Mouse (Mus musculus): ENCODE data around the gene Nova2. TPM values are rescaled to one million over a fixed set of nuclear protein-coding genes. Genes with fewer than 3 reads are reported as not detected.
A peak's percentile ranks its signal among the peaks of the same experiment; 100 is the strongest.

The Nova2 gene
- polyA plus RNA-seq, 1 experiment from 2014 or later: 0.29 TPM

DNA sequence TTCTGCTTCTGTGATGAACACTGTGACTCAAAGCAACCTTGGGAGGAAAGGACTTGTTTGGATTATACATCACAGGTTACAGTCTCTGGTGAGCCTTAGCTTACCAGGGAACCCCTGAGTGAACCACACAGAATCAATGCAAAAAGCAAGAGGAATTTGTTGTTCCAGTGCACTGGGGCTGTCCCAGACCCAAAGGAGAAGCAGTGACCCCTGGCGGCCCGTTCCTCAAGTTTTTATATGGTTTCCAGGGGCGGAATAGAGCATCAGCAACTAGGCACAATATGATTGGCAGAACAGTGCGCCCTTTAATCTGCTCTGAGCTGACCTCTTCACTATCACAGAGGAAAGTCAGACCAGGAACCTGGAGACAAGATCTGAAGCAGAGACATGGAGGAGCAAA is 9.4 kb upstream of the Nova2 start:
- Histone ChIP-seq H3K4me2 (ENCODE audit: low read depth, severe bottlenecking) (no peak overlapping the region), H3K9ac (ENCODE audit: low read length) (no peak overlapping the region), H3K4me3 (ENCODE audit: low read depth, low read length) (no peak overlapping the region), H3K27ac (replicated peaks; ENCODE audit: low read depth, low read length) (no peak overlapping the region), H3K4me1 (ENCODE audit: control insufficient read depth, insufficient read depth, low read length) (no peaks in the 10 kb centered on the region), H3K36me3 (ENCODE audit: control insufficient read depth, insufficient read depth, low read length) (no peaks in the 10 kb centered on the region), H3K9me3 (ENCODE audit: control insufficient read depth, low read length) (no peaks in the 10 kb centered on the region), H3K27me3 (ENCODE audit: control insufficient read depth, insufficient read depth, low read length) (no peaks in the 10 kb centered on the region; the same call in 1 of the 2 replicates)
- DNase-seq (ENCODE audit: low spot score) (no peak), ATAC-seq (ENCODE audit: insufficient number of reproducible peaks, low FRiP score, low TSS enrichment, low read depth) (no peak)
- 68% methylated on average over 4 of the region's 4 CpGs for WGBS

DNA sequence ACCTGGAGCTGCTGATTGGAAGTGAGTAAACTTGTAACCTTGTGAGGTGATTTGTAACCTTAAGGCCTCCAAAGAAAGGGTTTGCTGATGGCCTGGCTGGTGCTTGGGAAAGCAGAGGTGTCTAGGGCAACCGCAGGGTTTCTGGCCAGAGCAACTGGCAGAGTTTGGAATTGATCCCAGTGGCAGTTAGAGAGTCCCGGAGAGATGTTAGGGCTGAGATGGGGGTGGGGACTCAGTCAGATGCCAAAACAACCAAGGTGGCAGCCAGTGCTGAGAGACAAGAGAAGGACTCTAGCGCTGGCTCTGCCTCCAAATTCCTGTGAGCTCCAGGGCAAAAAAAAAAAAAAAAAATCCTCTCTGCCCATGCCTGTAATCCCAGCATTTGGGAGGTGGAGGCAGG is 7.8 kb upstream of the Nova2 start:
- Histone ChIP-seq H3K4me1 (ENCODE audit: control insufficient read depth, insufficient read depth, low read length) (no peaks in the 10 kb centered on the region), H3K4me2 (ENCODE audit: low read depth, severe bottlenecking) (no peak overlapping the region), H3K9me3 (ENCODE audit: control insufficient read depth, low read length) (no peaks in the 10 kb centered on the region), H3K4me3 (ENCODE audit: low read depth, low read length) (no peak overlapping the region), H3K27me3 (ENCODE audit: control insufficient read depth, insufficient read depth, low read length) (peaks cover 3% of the 10 kb centered on the region), H3K9ac (ENCODE audit: low read length) (no peak overlapping the region), H3K27ac (replicated peaks; ENCODE audit: low read depth, low read length) (no peak overlapping the region), H3K36me3 (ENCODE audit: control insufficient read depth, insufficient read depth, low read length) (no peaks in the 10 kb centered on the region)
- 52% methylated on average over 3 of the region's 3 CpGs for WGBS
- no peak for ATAC-seq (ENCODE audit: insufficient number of reproducible peaks, low FRiP score, low TSS enrichment, low read depth)
- no peak for DNase-seq (ENCODE audit: low spot score)

DNA sequence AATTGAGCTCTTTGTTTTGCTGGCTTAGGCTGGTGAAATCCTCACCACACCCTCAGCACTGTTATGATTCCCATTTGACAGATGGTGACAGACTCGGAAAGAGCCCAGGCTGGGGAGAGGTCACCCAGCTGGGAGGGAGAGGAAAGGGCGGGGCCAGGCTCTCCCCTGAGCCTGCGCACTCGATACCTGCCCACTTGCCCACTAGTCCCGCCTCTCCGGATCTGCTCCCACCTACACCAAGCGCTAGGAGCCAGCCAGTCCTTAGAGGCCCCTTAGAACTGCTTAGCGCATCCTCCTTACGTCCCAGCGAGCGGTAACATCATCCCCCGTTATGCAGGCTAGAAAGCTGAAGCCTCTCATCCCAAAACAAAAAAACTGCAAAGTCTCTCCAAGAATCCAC is 4.6 kb upstream of the Nova2 start:
- H3K4me3 ChIP-seq (ENCODE audit: low read depth, low read length): no peak overlapping the region
- H3K27me3 ChIP-seq (ENCODE audit: control insufficient read depth, insufficient read depth, low read length): peaks cover 26% of the 10 kb centered on the region
- no peak for ATAC-seq (ENCODE audit: insufficient number of reproducible peaks, low FRiP score, low TSS enrichment, low read depth)
- H3K9ac ChIP-seq (ENCODE audit: low read length): no peak overlapping the region
- no peaks in the 10 kb centered on the region for H3K36me3 ChIP-seq (ENCODE audit: control insufficient read depth, insufficient read depth, low read length)
- H3K4me1 ChIP-seq (ENCODE audit: control insufficient read depth, insufficient read depth, low read length): peaks cover 2% of the 10 kb centered on the region; the same call in 1 of the 2 replicates
- H3K9me3 ChIP-seq (ENCODE audit: control insufficient read depth, low read length): no peaks in the 10 kb centered on the region
- peak overlapping the region; percentile 2; the same call in 1 of the 2 replicates for H3K4me2 ChIP-seq (ENCODE audit: low read depth, severe bottlenecking)
- no peak overlapping the region for H3K27ac ChIP-seq (replicated peaks; ENCODE audit: low read depth, low read length)
- DNase-seq (ENCODE audit: low spot score): peak; percentile 37
- 2% methylated on average over 12 of the region's 12 CpGs for WGBS

DNA sequence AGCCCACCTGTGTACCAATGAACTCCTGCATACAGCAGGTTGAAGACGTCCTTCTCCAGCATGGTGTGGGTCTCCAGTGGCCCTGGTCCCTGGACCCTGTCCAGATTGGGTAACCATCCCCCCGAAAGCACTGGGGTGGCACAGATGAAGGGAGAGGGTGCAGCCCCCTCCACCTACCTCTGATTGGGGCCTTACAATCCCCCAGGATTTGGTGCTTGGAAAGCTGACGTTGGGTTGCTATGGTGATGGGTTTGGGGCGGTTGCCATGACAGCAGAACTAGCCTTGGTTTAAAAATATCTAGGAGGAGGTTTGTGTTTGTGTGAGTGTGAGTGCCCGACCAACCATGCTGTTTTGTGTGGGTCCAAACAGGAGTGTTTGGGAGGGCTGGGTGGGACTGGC is 2.9 kb upstream of the Nova2 start:
- Histone ChIP-seq H3K27ac (replicated peaks; ENCODE audit: low read depth, low read length) (no peak overlapping the region), H3K4me1 (ENCODE audit: control insufficient read depth, insufficient read depth, low read length) (peaks cover 4% of the 10 kb centered on the region; the same call in 1 of the 2 replicates), H3K4me3 (ENCODE audit: low read depth, low read length) (no peak overlapping the region), H3K4me2 (ENCODE audit: low read depth, severe bottlenecking) (no peak overlapping the region), H3K27me3 (ENCODE audit: control insufficient read depth, insufficient read depth, low read length) (peaks cover 44% of the 10 kb centered on the region), H3K9ac (ENCODE audit: low read length) (no peak overlapping the region), H3K36me3 (ENCODE audit: control insufficient read depth, insufficient read depth, low read length) (no peaks in the 10 kb centered on the region), H3K9me3 (ENCODE audit: control insufficient read depth, low read length) (no peaks in the 10 kb centered on the region)
- DNase-seq (ENCODE audit: low spot score) (no peak), ATAC-seq (ENCODE audit: insufficient number of reproducible peaks, low FRiP score, low TSS enrichment, low read depth) (no peak)
- 61% methylated on average over 5 of the region's 5 CpGs for WGBS

DNA sequence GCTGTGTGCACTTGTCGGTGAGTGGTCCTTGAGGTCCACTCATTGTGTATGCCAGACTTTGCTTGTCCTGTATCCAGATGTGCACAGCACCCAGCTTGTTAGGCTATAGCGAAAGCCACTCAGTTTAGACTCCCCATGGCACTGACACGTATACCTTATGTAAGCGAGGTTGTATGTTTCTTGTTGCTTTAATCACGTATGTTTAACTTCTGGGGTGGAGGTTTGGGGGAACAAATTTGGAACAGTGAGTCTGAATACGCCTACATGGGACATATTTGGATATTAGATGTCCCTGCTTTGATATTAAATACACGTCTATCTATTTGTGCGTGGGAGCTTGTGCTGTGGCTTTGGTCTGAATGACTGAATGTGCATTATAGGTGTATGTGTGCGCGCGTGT is 2.4 kb upstream of the Nova2 start:
- Histone ChIP-seq H3K27ac (replicated peaks; ENCODE audit: low read depth, low read length) (no peak overlapping the region), H3K4me3 (ENCODE audit: low read depth, low read length) (no peak overlapping the region), H3K9me3 (ENCODE audit: control insufficient read depth, low read length) (no peaks in the 10 kb centered on the region), H3K4me2 (ENCODE audit: low read depth, severe bottlenecking) (no peak overlapping the region), H3K9ac (ENCODE audit: low read length) (no peak overlapping the region), H3K36me3 (ENCODE audit: control insufficient read depth, insufficient read depth, low read length) (no peaks in the 10 kb centered on the region), H3K27me3 (ENCODE audit: control insufficient read depth, insufficient read depth, low read length) (peaks cover 48% of the 10 kb centered on the region), H3K4me1 (ENCODE audit: control insufficient read depth, insufficient read depth, low read length) (peaks cover 4% of the 10 kb centered on the region; the same call in 1 of the 2 replicates)
- ATAC-seq (ENCODE audit: insufficient number of reproducible peaks, low FRiP score, low TSS enrichment, low read depth): no peak
- 75% methylated on average over 11 of the region's 11 CpGs for WGBS
- no peak for DNase-seq (ENCODE audit: low spot score)

DNA sequence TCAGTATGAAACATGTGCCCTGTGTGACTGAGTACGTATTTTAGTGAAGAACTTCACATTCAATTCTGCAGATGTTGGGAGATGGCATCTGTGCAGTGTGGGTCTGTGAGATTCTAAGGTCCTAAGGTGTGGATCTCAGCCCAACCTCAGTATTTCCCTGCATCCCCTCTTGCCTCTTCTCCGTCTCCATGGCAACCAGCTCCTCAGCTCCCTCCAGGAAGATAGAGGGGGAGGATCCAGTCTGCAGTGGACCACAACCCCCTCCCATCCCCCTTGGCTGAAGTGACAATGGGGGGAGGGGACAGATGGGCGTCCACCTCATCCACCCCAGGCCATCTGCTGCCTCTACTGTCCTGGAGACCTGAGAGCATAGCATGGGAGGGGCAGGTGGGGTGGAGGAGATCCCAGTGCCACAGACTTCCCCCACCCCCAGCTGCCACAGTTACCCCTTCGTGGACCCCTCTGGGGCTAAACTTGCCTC is 1.9 kb upstream of the Nova2 start:
- Histone ChIP-seq H3K36me3 (ENCODE audit: control insufficient read depth, insufficient read depth, low read length) (no peaks in the 10 kb centered on the region), H3K4me1 (ENCODE audit: control insufficient read depth, insufficient read depth, low read length) (peaks cover 4% of the 10 kb centered on the region; the same call in 1 of the 2 replicates), H3K9ac (ENCODE audit: low read length) (no peak overlapping the region; the same call in 1 of the 2 replicates), H3K27me3 (ENCODE audit: control insufficient read depth, insufficient read depth, low read length) (peaks cover 49% of the 10 kb centered on the region), H3K27ac (replicated peaks; ENCODE audit: low read depth, low read length) (no peak overlapping the region), H3K4me3 (ENCODE audit: low read depth, low read length) (no peak overlapping the region), H3K9me3 (ENCODE audit: control insufficient read depth, low read length) (no peaks in the 10 kb centered on the region), H3K4me2 (ENCODE audit: low read depth, severe bottlenecking) (no peak overlapping the region)
- no peak for ATAC-seq (ENCODE audit: insufficient number of reproducible peaks, low FRiP score, low TSS enrichment, low read depth)
- no peak for DNase-seq (ENCODE audit: low spot score)
- 31% methylated on average over 4 of the region's 4 CpGs for WGBS

DNA sequence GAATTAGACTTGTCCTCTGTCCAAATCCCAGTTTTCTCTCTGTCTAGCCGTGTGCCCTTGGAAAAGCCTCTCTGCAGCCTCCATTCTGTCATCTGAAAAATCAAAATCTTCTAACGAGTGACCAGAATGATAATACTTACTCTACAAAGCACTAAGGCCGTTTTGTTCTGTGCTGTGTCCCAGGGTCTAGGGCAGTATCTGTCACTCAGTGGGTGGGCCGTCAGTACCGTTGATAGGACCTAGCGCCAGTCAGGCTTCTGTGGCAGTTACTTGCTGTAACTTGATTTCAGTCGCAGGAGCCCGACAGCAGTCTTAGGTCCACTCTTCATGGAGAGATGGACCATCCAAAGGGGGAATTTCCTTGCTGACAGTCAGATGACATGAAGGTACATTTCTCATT is 1.4 kb upstream of the Nova2 start:
- H3K27ac ChIP-seq (replicated peaks; ENCODE audit: low read depth, low read length): no peak overlapping the region
- ATAC-seq (ENCODE audit: insufficient number of reproducible peaks, low FRiP score, low TSS enrichment, low read depth) (no peak), DNase-seq (ENCODE audit: low spot score) (no peak)
- no peak overlapping the region for H3K9ac ChIP-seq (ENCODE audit: low read length)
- peaks cover 4% of the 10 kb centered on the region; the same call in 1 of the 2 replicates for H3K4me1 ChIP-seq (ENCODE audit: control insufficient read depth, insufficient read depth, low read length)
- H3K36me3 ChIP-seq (ENCODE audit: control insufficient read depth, insufficient read depth, low read length): no peaks in the 10 kb centered on the region
- peaks cover 51% of the 10 kb centered on the region for H3K27me3 ChIP-seq (ENCODE audit: control insufficient read depth, insufficient read depth, low read length)
- WGBS: 15% methylated on average over 8 of the region's 8 CpGs
- H3K9me3 ChIP-seq (ENCODE audit: control insufficient read depth, low read length): no peaks in the 10 kb centered on the region
- no peak overlapping the region for H3K4me2 ChIP-seq (ENCODE audit: low read depth, severe bottlenecking)
- no peak overlapping the region for H3K4me3 ChIP-seq (ENCODE audit: low read depth, low read length)

DNA sequence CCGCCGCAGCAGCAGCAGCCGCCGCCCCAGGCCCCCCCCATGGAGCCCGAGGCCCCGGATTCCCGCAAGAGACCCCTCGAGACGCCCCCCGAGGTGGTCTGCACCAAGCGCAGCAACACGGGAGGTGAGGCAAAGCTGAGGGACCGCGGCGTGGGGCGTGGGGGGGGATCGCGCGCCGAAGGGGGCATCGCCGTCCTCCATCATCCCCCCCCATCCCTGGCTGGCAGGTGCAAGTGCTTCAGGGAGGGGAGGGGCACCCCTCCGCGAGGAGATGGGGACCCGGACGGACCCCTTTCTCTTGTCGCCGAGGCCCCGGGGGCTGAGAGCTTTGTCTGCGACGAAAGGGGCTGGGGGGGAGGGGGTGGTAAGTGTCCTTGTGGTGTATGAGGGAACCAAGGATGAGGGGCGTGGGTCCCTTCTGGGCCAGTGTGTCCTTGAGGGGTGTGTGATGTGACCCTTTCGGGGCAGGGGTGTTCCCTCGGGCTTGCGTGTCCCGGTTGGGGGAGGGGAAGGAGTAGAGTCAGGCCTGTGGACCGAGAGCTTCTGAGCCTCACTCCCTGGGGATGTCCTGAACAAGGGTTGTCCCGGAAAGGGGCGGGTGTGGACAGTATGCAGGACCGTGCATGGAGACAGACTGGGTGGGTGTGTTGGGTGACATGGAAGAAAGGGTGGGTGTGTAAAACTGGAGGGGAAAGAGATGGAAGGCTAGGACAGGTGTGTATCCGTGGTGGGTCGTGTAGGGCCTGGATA is 528 bp downstream of the Nova2 start:
- Histone ChIP-seq H3K9me3 (ENCODE audit: control insufficient read depth, low read length) (no peaks in the 10 kb centered on the region), H3K4me1 (ENCODE audit: control insufficient read depth, insufficient read depth, low read length) (peaks cover 4% of the 10 kb centered on the region; the same call in 1 of the 2 replicates), H3K4me2 (ENCODE audit: low read depth, severe bottlenecking) (peak overlapping the region; percentile 92), H3K27me3 (ENCODE audit: control insufficient read depth, insufficient read depth, low read length) (peaks cover 51% of the 10 kb centered on the region), H3K36me3 (ENCODE audit: control insufficient read depth, insufficient read depth, low read length) (no peaks in the 10 kb centered on the region), H3K9ac (ENCODE audit: low read length) (peak overlapping the region; percentile 72), H3K27ac (replicated peaks; ENCODE audit: low read depth, low read length) (no peak overlapping the region), H3K4me3 (ENCODE audit: low read depth, low read length) (peak overlapping the region; percentile 44)
- peak; percentile 32 for DNase-seq (ENCODE audit: low spot score)
- peak; percentile 4; the same call in 1 of the 2 replicates for ATAC-seq (ENCODE audit: insufficient number of reproducible peaks, low FRiP score, low TSS enrichment, low read depth)
- 3% methylated on average over 33 of the region's 42 CpGs for WGBS
